Mouse (Mus musculus) neural tube, embryonic 12.5 days (tissue): ENCODE measurements around the gene Psmd11. TPM values are rescaled to one million over a fixed set of nuclear protein-coding genes. Genes with fewer than 3 reads are reported as not detected.
A peak's percentile ranks its signal among the peaks of the same experiment; 100 is the strongest.
"Not testable (repeated sequence)": the region's sequence is repeated elsewhere in the genome, so short reads cannot be mapped to it uniquely, and the experiment has no call there.

Experiments
- ATAC-seq: fragments of 200-750 bp; cut with Nextera tagmentation; 2 replicates; pipeline ENCODE4 v1.8.0; 2017; ENCODE audit warnings: low read depth, mild to moderate bottlenecking, moderate TSS enrichment, moderate library complexity; ENCODE audit not compliant: low FRiP score
- H3K27ac ChIP-seq: fragments of 300-500 bp; sonication (generic); 2 replicates; pipeline ENCODE4 v1.5.1; 2016
- H3K27me3 ChIP-seq: fragments of 300-500 bp; sonication (generic); replicated peaks from 2 replicates; pipeline ENCODE4 v1.6.1; 2016; ENCODE audit warnings: mild to moderate bottlenecking
- H3K36me3 ChIP-seq: fragments of 300-500 bp; sonication (generic); 2 replicates; pipeline ENCODE4 v1.6.1; 2016; ENCODE audit warnings: mild to moderate bottlenecking
- H3K4me1 ChIP-seq: fragments of 300-500 bp; sonication (generic); 2 replicates; pipeline ENCODE4 v1.6.1; 2016
- H3K4me2 ChIP-seq: fragments of 300-500 bp; sonication (generic); replicated peaks from 2 replicates; pipeline ENCODE4 v1.6.1; 2016; ENCODE audit warnings: mild to moderate bottlenecking
- H3K4me3 ChIP-seq: fragments of 300-500 bp; sonication (generic); 2 replicates; pipeline ENCODE4 v1.5.1; 2016
- H3K9ac ChIP-seq: fragments of 300-500 bp; sonication (generic); 2 replicates; pipeline ENCODE4 v1.6.1; 2016; ENCODE audit warnings: mild to moderate bottlenecking
- H3K9me3 ChIP-seq: fragments of 300-500 bp; sonication (generic); 2 replicates; pipeline ENCODE4 v1.6.1; 2016; ENCODE audit warnings: mild to moderate bottlenecking
- WGBS: fragments of 180-500 bp; shearing (Covaris S2); methylation state at CpG from one replicate; pipeline ENCODE4 v1.1.7; 2016; 5-methylcytosine and 5-hydroxymethylcytosine counted together
- polyA plus RNA-seq: library from polyadenylated mRNA; unstranded; fragments of >200 nt; fragmentation: Nextera tagmentation; extraction: Ambion mirVana; gene quantifications from 2 replicates; pipeline ENCODE4 v1.2.1, GENCODE M21; 2016

The Psmd11 gene
- polyA plus RNA-seq, 1 experiment from 2014 or later, result 309 TPM

- H3K4me1 ChIP-seq, result peaks cover 8% of the 10 kb centered on the region
- no peak overlapping the region for H3K4me3 ChIP-seq
- no peak overlapping the region for H3K27ac ChIP-seq
- no peaks in the 10 kb centered on the region for H3K27me3 ChIP-seq
- no peak overlapping the region for H3K4me2 ChIP-seq
- H3K36me3 ChIP-seq, result peaks cover 21% of the 10 kb centered on the region
- 92% methylated on average over 3 of the region's 3 CpGs for WGBS
- no peak overlapping the region for H3K9ac ChIP-seq
- H3K9me3 ChIP-seq, result no peaks in the 10 kb centered on the region
- ATAC-seq, result no peak
Observed at GRCm38 (mm10) chr11:80430366-80430910, 2.0 kb downstream of the Psmd11 start.

DNA sequence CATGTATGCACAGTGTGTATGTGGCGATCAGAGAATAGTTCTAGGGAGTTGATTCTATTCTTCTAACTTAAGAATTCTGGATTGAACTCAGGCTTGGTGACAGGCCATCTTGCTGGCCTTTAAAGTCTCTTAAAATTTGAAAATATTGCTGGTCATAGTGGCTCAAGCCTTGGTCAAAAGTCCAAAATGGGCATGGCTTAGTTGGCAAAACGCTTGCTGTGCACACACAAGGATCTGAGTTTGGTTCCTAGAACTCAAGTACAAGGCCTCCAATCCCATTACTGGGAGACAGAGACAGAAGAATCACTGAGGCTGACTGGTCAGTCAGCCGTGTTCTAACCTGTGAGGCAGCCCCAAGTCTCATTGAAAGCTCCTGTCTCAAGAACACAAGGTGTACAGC is 18.5 kb downstream of the Psmd11 start:
- Histone ChIP-seq H3K27me3 (no peaks in the 10 kb centered on the region), H3K36me3 (peaks cover 52% of the 10 kb centered on the region), H3K4me2 (no peak overlapping the region), H3K27ac (no peak overlapping the region), H3K9ac (no peak overlapping the region), H3K4me1 (no peaks in the 10 kb centered on the region), H3K9me3 (no peaks in the 10 kb centered on the region), H3K4me3 (no peak overlapping the region)
- no peak for ATAC-seq
- WGBS, result 97% methylated on average over 3 of the region's 3 CpGs

DNA sequence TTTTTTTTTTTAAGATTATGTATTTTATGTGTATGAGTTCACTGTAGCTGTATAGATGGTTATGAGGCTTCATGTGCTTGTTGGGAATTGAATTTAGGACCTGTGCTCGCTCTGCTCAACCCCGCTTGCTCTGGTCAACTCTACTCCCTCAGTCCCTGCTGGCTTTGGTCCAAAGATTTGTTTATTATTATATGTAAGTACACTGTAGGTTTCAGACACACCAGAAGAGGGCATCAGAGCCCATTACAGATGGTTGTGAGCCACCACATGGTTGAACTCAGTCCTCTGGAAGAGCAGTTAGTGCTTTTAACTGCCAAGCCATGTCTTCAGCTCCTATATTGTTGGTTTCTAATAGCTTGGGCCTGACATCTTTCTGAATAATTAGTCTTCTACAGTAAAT is 21.4 kb downstream of the Psmd11 start:
- Histone ChIP-seq H3K27me3 (no peaks in the 10 kb centered on the region), H3K9ac (no peak overlapping the region), H3K36me3 (peaks cover 49% of the 10 kb centered on the region), H3K4me3 (no peak overlapping the region), H3K4me2 (no peak overlapping the region), H3K4me1 (no peaks in the 10 kb centered on the region), H3K27ac (no peak overlapping the region), H3K9me3 (no peaks in the 10 kb centered on the region)
- WGBS, result 93% methylated on average over 2 of the region's 2 CpGs
- no peak for ATAC-seq

- whole genome bisulfite sequencing, result 89% methylated on average over 3 of the region's 3 CpGs
- no peak overlapping the region for H3K27ac ChIP-seq
- H3K9me3 ChIP-seq, result no peaks in the 10 kb centered on the region
- no peaks in the 10 kb centered on the region for H3K4me1 ChIP-seq
- no peaks in the 10 kb centered on the region for H3K27me3 ChIP-seq
- peaks cover 38% of the 10 kb centered on the region for H3K36me3 ChIP-seq
- no peak overlapping the region for H3K9ac ChIP-seq
- H3K4me3 ChIP-seq, result no peak overlapping the region
- no peak for ATAC-seq
- no peak overlapping the region for H3K4me2 ChIP-seq
Observed at GRCm38 (mm10) chr11:80452242-80452641, 23.8 kb downstream of the Psmd11 start.

DNA sequence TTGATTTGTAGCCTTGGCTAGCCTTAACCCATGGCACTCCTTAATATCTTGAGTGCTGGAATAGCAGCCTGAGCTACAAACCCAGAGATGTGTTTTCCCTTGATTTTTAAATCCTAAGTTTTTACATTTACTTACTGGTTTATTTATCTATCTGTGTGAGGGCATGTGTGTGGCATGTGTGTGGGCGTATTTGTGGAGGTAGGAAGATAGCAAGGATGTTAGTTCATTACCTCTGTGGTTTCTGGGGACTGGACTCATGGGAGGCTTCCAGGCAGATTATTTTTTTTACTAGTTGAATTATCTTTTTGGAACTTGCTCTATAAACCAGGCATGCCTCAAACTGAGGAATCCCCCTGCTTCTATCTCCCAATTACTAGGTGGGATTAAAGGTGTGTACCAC is 24.8 kb downstream of the Psmd11 start:
- no peak for ATAC-seq
- H3K4me3 ChIP-seq, result no peak overlapping the region
- peaks cover 39% of the 10 kb centered on the region for H3K36me3 ChIP-seq
- H3K4me1 ChIP-seq, result no peaks in the 10 kb centered on the region
- WGBS, result 100% methylated on average over 1 of the region's 1 CpGs
- H3K9ac ChIP-seq, result no peak overlapping the region
- no peak overlapping the region for H3K4me2 ChIP-seq
- H3K27ac ChIP-seq, result no peak overlapping the region
- H3K9me3 ChIP-seq, result no peaks in the 10 kb centered on the region
- no peaks in the 10 kb centered on the region for H3K27me3 ChIP-seq

DNA sequence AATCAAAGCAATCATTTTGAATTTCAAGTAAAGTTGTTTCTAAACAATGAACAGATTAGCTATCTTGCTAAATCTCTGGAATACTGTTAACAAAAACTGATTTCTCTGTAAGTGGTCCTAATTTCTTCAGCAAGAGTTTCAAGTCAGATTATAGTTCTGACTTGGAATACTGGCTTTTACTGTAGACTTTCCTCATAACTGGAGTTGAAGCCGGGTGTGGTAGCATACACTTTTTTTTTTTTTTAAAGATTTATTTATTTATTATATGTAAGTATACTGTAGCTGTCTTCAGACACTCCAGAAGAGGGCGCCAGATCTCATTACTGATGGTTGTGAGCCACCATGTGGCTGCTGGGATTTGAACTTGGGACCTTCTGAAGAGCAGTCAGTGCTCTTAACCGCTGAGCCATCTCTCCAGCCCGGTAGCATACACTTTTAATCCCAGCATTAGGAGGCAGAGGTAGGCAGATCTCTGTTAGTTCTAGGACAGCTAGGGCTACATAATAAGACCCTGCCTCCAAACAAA is 35.3 kb downstream of the Psmd11 start:
- H3K36me3 ChIP-seq, result peaks cover 77% of the 10 kb centered on the region
- not testable (repeated sequence) for H3K4me2 ChIP-seq, H3K27me3 ChIP-seq, H3K9ac ChIP-seq, H3K4me1 ChIP-seq, H3K9me3 ChIP-seq, H3K4me3 ChIP-seq, H3K27ac ChIP-seq, ATAC-seq
- WGBS, result 91% methylated on average over 4 of the region's 4 CpGs

GRCm38 (mm10) chr11:80471836-80472605 is 43.6 kb downstream of the Psmd11 start:
- Histone ChIP-seq H3K27me3 (peaks cover 5% of the 10 kb centered on the region; the same call in 1 of the 2 replicates), H3K9ac (no peak overlapping the region), H3K4me1 (peaks cover 5% of the 10 kb centered on the region; the same call in 1 of the 2 replicates), H3K27ac (no peak overlapping the region), H3K4me3 (no peak overlapping the region), H3K4me2 (no peak overlapping the region), H3K9me3 (no peaks in the 10 kb centered on the region), H3K36me3 (peaks cover 54% of the 10 kb centered on the region)
- no peak for ATAC-seq
- 81% methylated on average over 16 of the region's 16 CpGs for WGBS

DNA sequence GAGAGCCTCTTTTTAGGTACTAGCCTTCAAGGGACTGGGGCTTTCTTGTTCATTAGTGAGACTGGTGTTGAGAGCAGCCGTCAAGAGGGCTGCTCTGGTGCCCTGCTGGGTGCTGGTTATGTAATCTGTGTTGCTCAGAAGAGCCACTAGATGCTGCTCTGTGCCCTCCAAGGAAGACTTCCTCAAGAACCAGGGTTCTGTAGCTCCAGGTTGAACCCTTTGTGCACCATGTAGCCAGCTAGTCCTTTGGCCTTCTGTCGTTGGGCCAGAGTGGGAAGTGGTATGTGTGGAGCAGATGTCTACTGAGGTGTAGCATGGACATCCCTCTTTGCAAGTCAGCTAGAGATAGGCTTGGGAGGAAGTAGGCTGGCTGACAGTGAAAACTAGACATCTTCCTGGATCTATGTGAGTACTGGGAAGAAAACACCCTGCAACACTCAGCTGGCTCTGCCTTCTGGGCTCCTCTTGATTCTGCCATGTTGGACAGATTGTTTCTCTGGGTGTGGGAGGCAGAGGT is 45.8 kb downstream of the Psmd11 start:
- Histone ChIP-seq H3K27me3 (peaks cover 5% of the 10 kb centered on the region; the same call in 1 of the 2 replicates), H3K4me3 (no peak overlapping the region), H3K4me1 (peaks cover 19% of the 10 kb centered on the region; the same call in 1 of the 2 replicates), H3K4me2 (no peak overlapping the region), H3K9me3 (no peaks in the 10 kb centered on the region), H3K9ac (no peak overlapping the region), H3K36me3 (peaks cover 32% of the 10 kb centered on the region), H3K27ac (no peak overlapping the region)
- ATAC-seq, result no peak
- 66% methylated on average over 2 of the region's 2 CpGs for WGBS

DNA sequence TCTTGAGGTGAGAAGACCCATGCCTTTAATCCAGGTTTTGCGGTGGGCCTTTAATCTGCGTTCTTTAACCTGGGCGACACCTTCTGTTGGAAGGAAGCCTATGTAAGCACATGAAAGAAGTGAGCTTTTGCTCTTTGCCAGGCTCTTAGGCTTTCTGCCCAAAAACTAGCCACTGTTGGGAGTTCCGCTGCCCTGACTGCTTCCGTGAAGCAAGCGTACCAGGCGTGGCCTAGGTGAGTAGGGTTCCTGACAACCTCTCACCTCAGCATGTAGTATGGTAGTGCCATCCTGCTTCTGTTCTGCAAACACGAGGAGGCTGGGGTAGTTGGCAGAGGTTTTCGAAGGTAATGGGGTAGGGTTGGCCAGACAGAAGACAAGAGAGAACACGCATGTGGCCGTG is 46.4 kb downstream of the Psmd11 start:
- Histone ChIP-seq H3K4me2 (no peak overlapping the region), H3K27ac (no peak overlapping the region), H3K36me3 (peaks cover 26% of the 10 kb centered on the region), H3K4me1 (peaks cover 25% of the 10 kb centered on the region), H3K4me3 (no peak overlapping the region), H3K27me3 (peaks cover 5% of the 10 kb centered on the region; the same call in 1 of the 2 replicates), H3K9ac (no peak overlapping the region), H3K9me3 (no peaks in the 10 kb centered on the region)
- ATAC-seq, result no peak
- 94% methylated on average over 11 of the region's 11 CpGs for WGBS

- Histone ChIP-seq H3K27me3 (peaks cover 5% of the 10 kb centered on the region; the same call in 1 of the 2 replicates), H3K9me3 (no peaks in the 10 kb centered on the region), H3K4me1 (peaks cover 30% of the 10 kb centered on the region), H3K4me2 (no peak overlapping the region; the same call in 1 of the 2 replicates), H3K27ac (no peak overlapping the region), H3K9ac (no peak overlapping the region), H3K4me3 (no peak overlapping the region), H3K36me3 (peaks cover 19% of the 10 kb centered on the region)
- 84% methylated on average over 9 of the region's 9 CpGs for WGBS
- ATAC-seq, result no peak
Observed at GRCm38 (mm10) chr11:80475544-80475943, 47.1 kb downstream of the Psmd11 start.

- Histone ChIP-seq H3K27ac (peak within 1 kb of the TSS; percentile 93), H3K9me3 (no peaks in the 10 kb centered on the region), H3K9ac (peak within 1 kb of the TSS; percentile 95), H3K4me2 (peak within 1 kb of the TSS; percentile 81), H3K4me3 (peak within 1 kb of the TSS; percentile 82), H3K4me1 (peaks cover 36% of the 10 kb centered on the region), H3K36me3 (peaks cover 12% of the 10 kb centered on the region), H3K27me3 (peaks cover 9% of the 10 kb centered on the region; the same call in 1 of the 2 replicates)
- WGBS, result under 1% methylated on average over 86 of the region's 116 CpGs
- ATAC-seq, result peak; percentile 89
Observed at GRCm38 (mm10) chr11:80476222-80477189, 48.1 kb downstream of the Psmd11 start, which contains the start of gene Cdk5r1. Gene Cdk5r1, plus strand, starts transcription at chr11:80477023.
